Mouse (Mus musculus): ENCODE measurements around the gene Ina.

GRCm38 (mm10) chr19:46987646-46988045 is 26.9 kb upstream of the Ina start:
- TF ChIP-seq CTCF (IDR thresholded peaks at IDR 0.05; ENCODE audit: low read depth) = no peak
- TF ChIP-seq EP300 (IDR thresholded peaks at IDR 0.05; ENCODE audit: low read depth) = no peak
